Mouse (Mus musculus): Measurements from ENCODE around the gene Phactr2. TPM values are rescaled to one million over a fixed set of nuclear protein-coding genes. Genes with fewer than 3 reads are reported as not detected.
"Not testable (repeated sequence)": the region's sequence is repeated elsewhere in the genome, so short reads cannot be mapped to it uniquely, and the experiment has no call there.

Gene Phactr2
- polyA plus RNA-seq, 1 experiment from 2014 or later: 27.2 TPM

- peaks cover 33% of the 10 kb centered on the region for H3K27me3 ChIP-seq
Measured at GRCm38 (mm10) chr10:13475121-13475520, 909 bp upstream of the Phactr2 start.

GRCm38 (mm10) chr10:13474568-13474955, 350 bp upstream of the Phactr2 start:
- Histone ChIP-seq H3K27ac (no peak overlapping the region), H3K4me3 (peak overlapping the region; percentile 55), H3K27me3 (peaks cover 34% of the 10 kb centered on the region), H3K4me2 (replicated peaks) (peak overlapping the region; percentile 96), H3K9me3 (no peaks in the 10 kb centered on the region), H3K36me3 (no peaks in the 10 kb centered on the region), H3K9ac (peak overlapping the region; percentile 73), H3K4me1 (no peaks in the 10 kb centered on the region)
- peak; percentile 36; the same call in 1 of the 2 replicates for ATAC-seq (ENCODE audit: insufficient number of reproducible peaks, insufficient read depth, low FRiP score, low TSS enrichment)
- 4% methylated on average over 10 of the region's 10 CpGs for WGBS

More at GRCm38 (mm10) chr10:13475121-13475520, 909 bp upstream of the Phactr2 start:
- H3K4me2 ChIP-seq (replicated peaks): peak overlapping the region; percentile 96; the same call in 1 of the 2 replicates
- no peaks in the 10 kb centered on the region for H3K36me3 ChIP-seq
- no peak overlapping the region for H3K9ac ChIP-seq
- no peak overlapping the region for H3K27ac ChIP-seq
- no peaks in the 10 kb centered on the region for H3K4me1 ChIP-seq
- no peak for ATAC-seq (ENCODE audit: insufficient number of reproducible peaks, insufficient read depth, low FRiP score, low TSS enrichment)
- no peak overlapping the region for H3K4me3 ChIP-seq
- 19% methylated on average over 7 of the region's 7 CpGs for WGBS
- H3K9me3 ChIP-seq: no peaks in the 10 kb centered on the region

GRCm38 (mm10) chr10:13473287-13473832, 852 bp downstream of the Phactr2 start:
- peak; percentile 58 for ATAC-seq (ENCODE audit: insufficient number of reproducible peaks, insufficient read depth, low FRiP score, low TSS enrichment)
- WGBS: 15% methylated on average over 17 of the region's 17 CpGs

GRCm38 (mm10) chr10:13470236-13470635, 4.0 kb downstream of the Phactr2 start:
- no peak overlapping the region for H3K9ac ChIP-seq
- no peak overlapping the region for H3K4me3 ChIP-seq
- H3K4me2 ChIP-seq (replicated peaks): no peak overlapping the region
- no peaks in the 10 kb centered on the region for H3K9me3 ChIP-seq
- peaks cover 24% of the 10 kb centered on the region for H3K27me3 ChIP-seq
- 84% methylated on average over 3 of the region's 3 CpGs for WGBS
- no peak overlapping the region for H3K27ac ChIP-seq
- no peaks in the 10 kb centered on the region for H3K4me1 ChIP-seq
- ATAC-seq (ENCODE audit: insufficient number of reproducible peaks, insufficient read depth, low FRiP score, low TSS enrichment): no peak
- no peaks in the 10 kb centered on the region for H3K36me3 ChIP-seq

More at GRCm38 (mm10) chr10:13473287-13473832, 852 bp downstream of the Phactr2 start:
- Histone ChIP-seq H3K4me3 (peak overlapping the region; percentile 55), H3K9me3 (no peaks in the 10 kb centered on the region), H3K36me3 (no peaks in the 10 kb centered on the region), H3K4me1 (no peaks in the 10 kb centered on the region), H3K27ac (no peak overlapping the region), H3K27me3 (peaks cover 34% of the 10 kb centered on the region), H3K9ac (peak overlapping the region; percentile 73), H3K4me2 (replicated peaks) (peak overlapping the region; percentile 96)

GRCm38 (mm10) chr10:13468025-13468529, 6.1 kb downstream of the Phactr2 start:
- H3K36me3 ChIP-seq; H3K4me1 ChIP-seq; H3K9me3 ChIP-seq; H3K4me3 ChIP-seq; H3K27ac ChIP-seq; H3K27me3 ChIP-seq; H3K4me2 ChIP-seq (replicated peaks); ATAC-seq (ENCODE audit: insufficient number of reproducible peaks, insufficient read depth, low FRiP score, low TSS enrichment); H3K9ac ChIP-seq: not testable (repeated sequence)
- WGBS: 82% methylated on average over 6 of the region's 6 CpGs

GRCm38 (mm10) chr10:13466925-13467324, 7.3 kb downstream of the Phactr2 start:
- H3K27me3 ChIP-seq: 0 out of 2 replicates have a peak, but pooled peaks cover 2% of the 10 kb centered on the region
- H3K4me3 ChIP-seq: no peak overlapping the region
- no peaks in the 10 kb centered on the region for H3K36me3 ChIP-seq
- H3K9me3 ChIP-seq: no peaks in the 10 kb centered on the region
- no peak for ATAC-seq (ENCODE audit: insufficient number of reproducible peaks, insufficient read depth, low FRiP score, low TSS enrichment)
- no peak overlapping the region for H3K9ac ChIP-seq
- H3K27ac ChIP-seq: no peak overlapping the region
- no peaks in the 10 kb centered on the region for H3K4me1 ChIP-seq
- H3K4me2 ChIP-seq (replicated peaks): no peak overlapping the region
- WGBS: 67% methylated on average over 5 of the region's 5 CpGs

GRCm38 (mm10) chr10:13464295-13464694, 9.9 kb downstream of the Phactr2 start:
- H3K4me1 ChIP-seq; H3K9me3 ChIP-seq; H3K9ac ChIP-seq; ATAC-seq (ENCODE audit: insufficient number of reproducible peaks, insufficient read depth, low FRiP score, low TSS enrichment); H3K27ac ChIP-seq; H3K4me3 ChIP-seq; H3K36me3 ChIP-seq; H3K27me3 ChIP-seq; H3K4me2 ChIP-seq (replicated peaks): not testable (repeated sequence)
- 95% methylated on average over 3 of the region's 3 CpGs for WGBS

- no peaks in the 10 kb centered on the region for H3K9me3 ChIP-seq
- no peak overlapping the region for H3K9ac ChIP-seq
- H3K4me1 ChIP-seq: no peaks in the 10 kb centered on the region
- H3K36me3 ChIP-seq: no peaks in the 10 kb centered on the region
- no peak overlapping the region for H3K27ac ChIP-seq
- H3K4me3 ChIP-seq: no peak overlapping the region
- H3K27me3 ChIP-seq: no peaks in the 10 kb centered on the region
- ATAC-seq (ENCODE audit: insufficient number of reproducible peaks, insufficient read depth, low FRiP score, low TSS enrichment): no peak
- 72% methylated on average over 13 of the region's 13 CpGs for WGBS
- no peak overlapping the region for H3K4me2 ChIP-seq (replicated peaks)
Measured at GRCm38 (mm10) chr10:13453200-13453990, 20.8 kb downstream of the Phactr2 start.

- Histone ChIP-seq H3K9ac (no peak overlapping the region), H3K4me1 (no peaks in the 10 kb centered on the region), H3K4me2 (replicated peaks) (no peak overlapping the region), H3K36me3 (no peaks in the 10 kb centered on the region), H3K4me3 (no peak overlapping the region), H3K27me3 (no peaks in the 10 kb centered on the region), H3K27ac (no peak overlapping the region), H3K9me3 (no peaks in the 10 kb centered on the region)
- no peak for ATAC-seq (ENCODE audit: insufficient number of reproducible peaks, insufficient read depth, low FRiP score, low TSS enrichment)
- 84% methylated on average over 6 of the region's 6 CpGs for WGBS
Measured at GRCm38 (mm10) chr10:13451640-13452039, 22.6 kb downstream of the Phactr2 start.

- 78% methylated on average over 7 of the region's 7 CpGs for WGBS
- Histone ChIP-seq H3K4me1 (no peaks in the 10 kb centered on the region), H3K9me3 (no peaks in the 10 kb centered on the region), H3K27me3 (no peaks in the 10 kb centered on the region), H3K9ac (no peak overlapping the region), H3K4me2 (replicated peaks) (no peak overlapping the region), H3K4me3 (no peak overlapping the region), H3K36me3 (no peaks in the 10 kb centered on the region), H3K27ac (no peak overlapping the region)
- ATAC-seq (ENCODE audit: insufficient number of reproducible peaks, insufficient read depth, low FRiP score, low TSS enrichment): no peak
Measured at GRCm38 (mm10) chr10:13448283-13449045, 25.7 kb downstream of the Phactr2 start.

GRCm38 (mm10) chr10:13446791-13447249, 27.4 kb downstream of the Phactr2 start:
- Histone ChIP-seq H3K36me3 (no peaks in the 10 kb centered on the region), H3K27me3 (no peaks in the 10 kb centered on the region), H3K27ac (no peak overlapping the region), H3K9me3 (no peaks in the 10 kb centered on the region), H3K4me1 (no peaks in the 10 kb centered on the region), H3K4me3 (no peak overlapping the region), H3K4me2 (replicated peaks) (no peak overlapping the region), H3K9ac (no peak overlapping the region)
- WGBS: 47% methylated on average over 3 of the region's 3 CpGs
- 0 out of 2 replicates have a peak, but pooled peaks have one; percentile 18 for ATAC-seq (ENCODE audit: insufficient number of reproducible peaks, insufficient read depth, low FRiP score, low TSS enrichment)

Data from embryonic facial prominence, embryonic 12.5 days (tissue).